Mouse (Mus musculus): ENCODE results near the gene Rita1.

Gene Rita1

GRCm38 (mm10) chr5:120612442-120612821, at the start of gene Rita1, which contains the start of gene Ddx54:
Gene Rita1 (minus strand): TSS chr5:120612589.
Gene Ddx54 (plus strand): TSS chr5:120612739.
- peak; percentile 99 for DNase-seq (ENCODE audit: low spot score)

DNA sequence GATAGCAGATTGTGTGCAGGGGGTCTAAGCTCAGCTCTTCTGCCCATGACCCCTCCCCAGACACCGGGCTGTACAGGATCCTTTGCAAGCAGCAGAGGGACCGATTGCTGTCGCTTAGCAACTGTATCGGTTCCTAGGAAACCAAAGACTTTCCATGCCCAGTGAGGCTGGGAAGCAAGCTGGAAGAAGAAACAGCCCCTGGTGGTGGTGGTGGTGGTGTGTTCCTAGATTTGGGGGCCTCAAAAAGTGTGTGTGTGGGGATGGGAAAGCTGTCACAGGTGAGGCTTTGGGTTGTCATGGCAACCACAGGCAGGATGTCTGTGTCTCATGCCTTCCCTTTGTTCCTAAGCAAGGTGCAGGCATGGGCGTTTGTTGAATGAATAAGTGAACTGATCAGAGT, 48.4 kb upstream of the Rita1 start:
- DNase-seq (ENCODE audit: low spot score), result no peak

GRCm38 (mm10) chr5:120656281-120656751, 43.9 kb upstream of the Rita1 start:
- DNase-seq (ENCODE audit: low spot score), result no peak

GRCm38 (mm10) chr5:120653873-120654272, 41.5 kb upstream of the Rita1 start:
- no peak for DNase-seq (ENCODE audit: low spot score)

DNA sequence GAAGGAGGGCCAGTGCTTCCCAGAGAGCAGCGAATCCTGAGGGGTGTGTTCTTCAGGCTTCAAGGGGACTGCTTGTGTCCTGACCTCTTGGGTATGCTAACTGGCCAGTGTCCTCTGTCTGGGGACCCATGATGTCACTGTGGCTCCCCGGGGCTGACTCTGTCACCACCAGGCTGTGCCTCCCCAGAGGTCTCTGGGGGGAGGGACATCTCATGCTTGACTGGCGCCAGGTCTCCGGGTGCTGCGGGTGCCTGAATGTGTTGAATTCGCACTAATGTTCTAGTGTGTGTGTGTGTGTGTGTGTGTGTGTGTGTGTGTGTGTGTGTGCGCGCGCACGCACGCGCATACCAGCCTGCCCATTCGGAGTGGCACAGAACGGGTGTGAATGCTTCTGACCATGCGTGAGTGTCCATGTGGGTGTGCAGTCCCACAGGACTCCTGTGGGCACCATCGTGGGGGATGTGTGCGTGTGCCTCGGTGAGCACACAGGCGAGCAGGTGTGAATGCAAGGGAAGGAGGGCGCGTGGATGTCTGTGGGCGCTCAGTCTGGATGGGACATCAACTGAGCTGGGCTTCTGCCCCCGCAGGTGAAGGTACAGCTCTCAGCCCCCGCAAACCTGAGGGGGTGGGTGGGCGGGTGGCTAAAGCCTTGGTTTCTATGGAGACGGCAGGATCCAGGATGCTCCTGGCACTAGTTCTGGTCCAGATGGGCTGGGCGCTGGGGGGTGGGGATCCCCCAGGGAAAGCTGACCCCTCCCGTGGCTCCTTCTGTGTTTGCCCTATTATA, 40.7 kb upstream of the Rita1 start:
- no peak for DNase-seq (ENCODE audit: low spot score)

DNA sequence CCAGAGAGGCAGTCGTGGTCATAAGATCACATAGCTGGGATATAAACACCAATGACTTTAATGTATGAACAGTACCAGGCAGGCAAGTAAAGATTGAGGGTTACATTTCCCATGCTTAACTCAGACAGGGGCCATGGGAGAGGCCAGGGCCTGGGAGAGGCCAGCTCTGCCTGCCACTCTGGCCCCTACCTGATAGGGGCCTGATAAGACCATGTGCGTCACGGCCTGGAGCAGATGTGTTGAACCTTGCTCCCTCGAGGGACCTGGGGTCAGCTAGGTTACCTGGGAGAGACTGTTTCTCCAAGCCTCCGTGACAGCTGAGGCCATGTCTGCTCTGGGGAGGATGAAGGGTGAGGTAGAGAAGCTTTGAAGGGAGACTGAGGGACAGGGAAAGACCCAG, 38.8 kb upstream of the Rita1 start:
- DNase-seq (ENCODE audit: low spot score), result no peak

- no peak for DNase-seq (ENCODE audit: low spot score)
These were observed 37.5 kb upstream of the Rita1 start for GRCm38 (mm10) chr5:120649938-120650337.

DNA sequence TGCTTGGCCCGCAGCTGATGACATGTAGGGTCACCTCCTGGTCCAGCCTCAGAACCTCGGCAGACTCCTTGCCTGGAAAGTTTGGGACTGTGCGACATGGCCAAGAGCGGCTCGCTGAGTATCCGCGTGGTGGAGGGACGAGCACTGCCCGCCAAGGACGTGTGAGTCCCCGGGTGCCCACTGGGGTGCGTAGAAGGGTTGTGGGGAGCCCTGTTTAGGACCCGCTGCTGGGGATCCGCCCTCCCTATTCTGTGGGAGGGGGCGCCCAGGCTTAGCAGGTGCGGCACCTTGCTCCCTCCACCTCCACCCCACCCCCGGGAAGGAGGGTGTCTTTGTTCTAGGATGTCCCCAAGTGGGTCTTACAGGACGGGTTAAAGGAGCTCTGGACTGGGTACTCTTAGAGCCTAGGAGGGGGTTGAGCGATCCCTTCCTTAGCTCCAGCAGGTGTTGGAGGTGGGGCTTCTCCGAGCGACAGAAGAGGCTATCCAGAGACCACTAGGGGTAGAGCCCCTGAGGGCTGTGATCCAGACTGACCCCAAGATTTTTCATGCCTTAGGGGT, 37.1 kb upstream of the Rita1 start:
- peak; percentile 48 for DNase-seq (ENCODE audit: low spot score)

DNA sequence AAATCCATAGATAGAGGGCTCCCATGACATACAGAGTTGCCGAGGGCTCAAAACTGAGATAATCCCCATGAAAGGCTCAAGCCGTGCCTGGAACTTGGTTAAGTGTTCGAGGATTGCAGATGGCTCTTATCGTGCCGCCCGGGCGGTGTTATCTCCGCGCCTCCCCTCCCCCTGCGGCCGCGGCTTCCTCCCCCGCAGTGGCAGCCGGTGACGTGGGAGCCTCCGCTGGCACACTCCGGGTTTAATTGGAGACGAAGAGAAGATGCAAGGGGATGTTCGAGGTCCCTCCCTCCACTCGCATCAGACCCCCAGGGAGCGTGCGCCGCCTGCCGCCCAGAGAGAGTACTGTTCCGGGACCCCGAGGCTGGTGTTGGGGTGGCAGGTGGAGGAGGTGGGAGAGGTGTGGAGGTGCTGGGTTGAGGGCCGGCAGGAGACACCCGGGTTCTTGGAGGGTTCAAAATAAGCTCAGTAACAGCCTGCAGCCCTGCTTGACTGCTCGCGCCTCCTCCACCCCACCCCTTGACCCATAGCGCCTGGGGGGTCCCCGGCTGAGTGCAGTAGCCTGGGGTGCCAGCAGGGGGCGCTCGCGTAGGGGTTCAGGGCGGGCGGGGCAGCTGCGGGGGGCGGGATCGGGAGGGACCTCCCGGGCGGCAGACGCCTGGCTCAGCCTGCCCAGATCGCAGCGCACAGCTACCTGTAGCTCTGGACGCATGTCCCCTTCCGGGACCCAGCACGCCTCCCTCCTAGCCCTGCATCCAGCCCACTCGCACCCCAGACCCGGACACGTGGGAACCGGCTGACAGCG, 36.4 kb upstream of the Rita1 start, which contains the start of gene Rasal1:
Rasal1 (plus strand) TSS at position 244 of the 805 bp plus-strand sequence.
- DNase-seq (ENCODE audit: low spot score), result peak; percentile 57

- DNase-seq (ENCODE audit: low spot score), result no peak
These were observed 35.6 kb upstream of the Rita1 start for GRCm38 (mm10) chr5:120647814-120648491.

GRCm38 (mm10) chr5:120647361-120647760, 35.0 kb upstream of the Rita1 start:
- DNase-seq (ENCODE audit: low spot score), result no peak

DNA sequence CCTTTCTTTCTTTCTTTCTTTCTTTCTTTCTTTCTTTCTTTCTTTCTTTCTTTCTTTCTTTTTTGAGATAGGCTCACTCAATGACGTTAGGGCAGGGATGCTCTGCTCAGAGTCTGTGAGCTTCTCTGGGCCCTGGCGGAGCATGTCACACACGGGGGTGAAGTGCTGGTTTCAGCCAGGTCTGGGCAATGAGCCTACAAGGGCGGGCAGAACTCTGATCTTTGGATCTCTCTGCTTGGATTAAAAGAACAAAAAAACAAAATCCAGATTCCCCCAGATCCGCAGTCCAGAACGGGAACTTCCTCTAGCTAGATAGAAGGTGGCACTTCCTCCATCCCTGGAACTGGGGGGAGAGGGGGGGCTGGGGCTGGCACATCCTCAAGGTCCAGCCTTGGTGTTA, 33.5 kb upstream of the Rita1 start:
- no peak for DNase-seq (ENCODE audit: low spot score)

GRCm38 (mm10) chr5:120644227-120644626, 31.8 kb upstream of the Rita1 start:
- DNase-seq (ENCODE audit: low spot score), result no peak

- no peak for DNase-seq (ENCODE audit: low spot score)
These were observed 31.1 kb upstream of the Rita1 start for GRCm38 (mm10) chr5:120643365-120644085.

DNA sequence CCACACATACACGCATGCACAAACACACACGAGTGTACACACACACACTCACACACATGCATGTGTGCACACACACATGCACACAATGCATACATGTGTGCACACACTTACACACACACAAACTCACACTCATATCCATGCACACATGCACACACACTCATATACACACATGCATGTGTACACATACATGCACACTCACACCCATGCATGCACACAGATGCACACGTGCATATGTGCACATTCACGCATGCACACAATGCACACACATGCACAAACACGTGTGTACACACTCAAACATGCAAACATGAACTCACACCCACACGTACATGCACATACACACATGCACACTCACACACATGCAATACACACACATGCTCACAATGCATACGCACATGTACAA, 27.7 kb upstream of the Rita1 start:
- DNase-seq (ENCODE audit: low spot score), result no peak

- no peak for DNase-seq (ENCODE audit: low spot score)
These were observed 23.2 kb upstream of the Rita1 start for GRCm38 (mm10) chr5:120635633-120636032.

- no peak for DNase-seq (ENCODE audit: low spot score)
These were observed 22.5 kb upstream of the Rita1 start for GRCm38 (mm10) chr5:120634860-120635259.

GRCm38 (mm10) chr5:120634131-120634530, 21.7 kb upstream of the Rita1 start, which contains the start of gene Cfap73:
Gene Cfap73 (minus strand): TSS chr5:120634235.
- no peak for DNase-seq (ENCODE audit: low spot score)

DNA sequence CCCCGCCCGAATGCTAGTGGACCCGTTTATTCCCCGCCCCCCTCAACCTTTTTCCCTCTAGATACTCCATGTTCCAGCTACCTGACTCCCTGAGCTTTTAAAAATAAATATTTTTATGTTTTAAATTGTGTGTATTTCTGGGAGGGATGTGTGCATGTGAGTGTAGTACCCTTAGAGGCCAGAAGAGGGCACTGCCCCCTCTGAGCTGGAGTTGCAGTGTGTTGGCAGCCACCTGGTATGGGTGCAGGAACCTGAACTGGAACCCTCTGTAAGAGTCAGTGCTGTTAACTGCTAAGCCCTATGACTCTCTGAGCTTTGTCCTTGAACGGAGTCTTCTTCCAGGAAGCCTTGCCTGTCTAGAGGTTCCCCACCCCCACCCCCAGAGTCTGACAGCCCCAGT, 19.5 kb upstream of the Rita1 start:
- DNase-seq (ENCODE audit: low spot score), result no peak

GRCm38 (mm10) chr5:120631128-120631527, 18.7 kb upstream of the Rita1 start:
- DNase-seq (ENCODE audit: low spot score), result no peak

GRCm38 (mm10) chr5:120628624-120629023, 16.2 kb upstream of the Rita1 start:
- no peak for DNase-seq (ENCODE audit: low spot score)
